Mouse (Mus musculus): ENCODE measurements at regions not wholly inside any gene's neighbourhood (a gene's known extent, or its start where the extent isn't known, plus 50 kb on each side); places are given as distances from the start of the nearest gene placed in this dataset.

DNA sequence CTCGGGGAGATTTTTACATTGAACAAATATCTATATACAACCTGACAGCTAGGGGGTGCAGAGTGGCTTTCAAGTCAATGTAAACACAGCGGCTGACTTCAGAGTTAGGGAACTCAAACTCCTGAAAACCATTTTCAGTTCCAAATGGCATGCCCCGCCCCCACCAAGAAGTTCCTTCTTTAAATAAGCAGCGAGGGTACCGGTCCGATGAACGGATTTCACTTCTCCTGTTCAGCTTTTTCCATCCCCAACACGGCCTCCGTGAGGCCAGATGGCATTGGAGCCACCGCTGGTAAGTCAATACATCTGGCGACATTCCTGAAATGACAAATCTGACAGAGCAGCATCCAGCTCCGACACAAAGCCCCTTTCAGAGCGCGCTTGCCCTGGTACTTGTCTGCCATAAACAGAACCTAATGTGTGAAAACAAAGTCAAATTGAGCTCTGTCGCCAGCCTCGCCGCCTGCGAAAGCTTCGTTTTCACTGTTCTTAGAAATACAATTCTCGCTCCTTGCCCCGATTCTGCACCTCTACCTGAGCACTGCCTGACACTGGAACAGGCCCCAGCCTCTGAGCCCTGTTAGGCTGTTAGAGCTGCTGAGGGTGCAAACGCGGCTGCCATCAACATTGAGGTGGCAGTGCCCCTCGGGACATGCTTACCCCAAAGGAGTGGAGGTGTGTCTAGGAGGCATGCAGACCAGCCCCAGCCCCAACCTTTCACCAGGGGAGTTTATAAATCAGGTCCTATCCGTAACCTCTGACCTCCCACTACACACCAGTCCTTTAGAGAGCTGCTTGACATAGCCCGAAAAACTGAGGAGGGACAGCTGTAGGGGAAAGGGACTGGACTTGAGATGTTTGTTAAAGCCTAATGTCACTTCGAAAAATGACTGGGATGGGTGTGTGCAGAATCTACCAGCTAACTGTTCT is 446.0 kb downstream of the Ate1 start:
- DNase-seq (ENCODE audit: low spot score in 2 of 2), result no peak

DNA sequence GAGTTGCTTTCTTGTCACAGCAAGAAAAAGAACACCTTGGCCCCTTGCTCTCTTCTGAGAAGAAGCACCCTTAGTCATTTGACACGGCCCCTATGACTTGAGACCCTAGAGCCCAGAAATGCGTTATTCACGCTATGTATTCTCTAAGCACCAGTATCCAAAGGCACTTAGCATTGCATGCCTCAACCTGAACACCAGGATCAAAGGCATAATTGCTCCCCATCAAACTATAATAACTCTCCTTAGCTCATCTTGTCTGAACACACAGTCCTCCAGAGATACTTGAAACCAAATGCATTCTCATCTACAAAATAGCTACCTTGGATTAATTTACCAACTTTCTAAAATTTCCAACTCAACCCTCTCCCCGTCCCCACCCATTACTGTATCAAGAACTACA is 437.5 kb downstream of the Ate1 start:
- no peak for DNase-seq (ENCODE audit: low spot score in 2 of 2)

DNA sequence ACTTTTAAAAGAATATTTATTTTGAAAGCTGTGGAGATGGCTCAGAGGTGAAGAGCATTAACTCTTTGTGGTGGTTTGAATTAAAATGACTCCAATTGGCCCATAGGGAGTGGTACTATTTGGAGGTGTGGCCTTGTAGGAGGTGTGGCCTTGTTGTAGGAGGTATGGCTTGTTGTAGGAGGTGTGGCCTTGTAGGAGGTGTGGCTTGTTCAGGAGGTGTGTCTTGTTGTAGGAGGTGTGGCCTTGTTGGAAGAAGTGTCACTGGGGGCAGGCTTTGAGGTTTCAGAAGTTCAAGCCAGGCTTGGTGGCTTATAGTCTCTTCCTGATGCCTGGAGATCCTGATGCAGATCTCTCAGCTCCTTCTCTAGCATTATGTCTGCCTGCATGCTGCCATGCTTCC is 434.5 kb downstream of the Ate1 start:
- DNase-seq (ENCODE audit: low spot score in 2 of 2), result no peak

DNA sequence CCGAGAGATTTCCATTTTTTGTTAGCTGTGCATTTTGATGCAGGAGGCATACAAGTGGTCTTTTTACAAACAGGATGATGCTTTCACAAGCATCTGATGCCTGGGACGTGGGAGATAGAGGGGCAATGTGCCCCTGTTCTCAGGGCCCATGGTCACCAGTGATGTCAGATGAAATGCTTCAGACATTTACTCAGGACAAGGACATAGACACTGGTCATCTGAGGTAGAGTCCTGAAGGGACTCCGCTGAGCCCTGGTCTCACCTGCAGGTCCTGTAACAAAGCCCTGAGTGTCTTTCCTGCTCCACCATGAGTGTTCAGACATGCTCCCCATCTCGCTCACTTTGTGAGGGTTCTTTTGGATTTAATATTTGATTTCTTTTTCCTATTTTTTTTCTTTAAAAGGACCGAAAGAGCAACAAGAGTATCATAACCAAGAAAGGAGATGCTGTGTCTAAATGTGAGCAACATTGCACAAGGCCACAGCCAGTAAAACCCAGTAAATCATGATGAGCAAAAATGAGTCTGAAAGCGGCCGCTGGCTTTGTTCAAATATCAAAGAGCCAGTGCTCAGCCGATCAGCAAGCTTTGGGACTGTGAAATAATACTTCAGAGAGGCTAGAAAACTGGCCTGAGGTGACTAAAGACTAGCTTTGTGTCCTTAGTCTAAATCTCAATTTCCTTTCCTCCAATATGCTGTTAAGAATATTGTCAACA is 430.1 kb downstream of the Ate1 start:
- no peak for DNase-seq (ENCODE audit: low spot score in 2 of 2)

DNA sequence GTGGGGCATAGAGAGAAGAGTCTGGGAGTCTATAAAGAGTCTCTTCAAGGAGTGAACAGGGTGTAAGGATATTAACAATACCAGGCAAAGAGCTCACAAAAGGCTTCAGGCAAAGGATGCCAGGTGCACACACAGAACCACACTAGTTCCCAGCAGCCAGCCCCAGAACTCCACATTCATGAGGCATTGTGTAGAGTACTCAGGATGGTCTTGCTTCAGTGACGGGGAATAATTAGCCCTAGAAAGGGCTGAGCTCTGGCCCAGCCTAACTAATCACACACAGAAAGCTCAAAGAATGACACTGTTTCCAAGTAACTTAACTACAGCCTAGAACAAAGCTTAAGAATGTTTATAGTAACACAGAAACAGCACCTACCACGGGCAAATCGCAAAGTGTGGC is 428.2 kb downstream of the Ate1 start:
- no peak for DNase-seq (ENCODE audit: low spot score in 2 of 2)

DNA sequence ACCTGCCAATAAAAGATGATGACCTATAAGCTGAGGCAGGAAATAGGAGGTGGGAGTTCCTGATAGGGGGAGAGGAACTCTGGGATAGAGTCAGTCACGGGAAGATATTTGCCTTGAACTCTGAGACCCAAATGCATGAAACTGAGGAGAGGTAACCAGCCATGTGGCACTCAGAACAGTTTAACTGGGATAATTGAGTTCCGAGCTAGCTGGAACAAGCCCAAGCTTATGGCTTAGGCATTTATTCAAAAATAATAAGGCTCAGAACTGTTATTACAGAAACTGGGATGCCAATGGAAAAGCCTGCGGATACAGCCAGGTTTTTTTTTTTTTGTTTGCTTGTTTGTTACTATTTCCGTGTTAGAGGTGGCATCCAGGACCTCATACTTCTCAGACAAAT is 425.0 kb downstream of the Ate1 start:
- DNase-seq (ENCODE audit: low spot score in 2 of 2), result no peak

DNA sequence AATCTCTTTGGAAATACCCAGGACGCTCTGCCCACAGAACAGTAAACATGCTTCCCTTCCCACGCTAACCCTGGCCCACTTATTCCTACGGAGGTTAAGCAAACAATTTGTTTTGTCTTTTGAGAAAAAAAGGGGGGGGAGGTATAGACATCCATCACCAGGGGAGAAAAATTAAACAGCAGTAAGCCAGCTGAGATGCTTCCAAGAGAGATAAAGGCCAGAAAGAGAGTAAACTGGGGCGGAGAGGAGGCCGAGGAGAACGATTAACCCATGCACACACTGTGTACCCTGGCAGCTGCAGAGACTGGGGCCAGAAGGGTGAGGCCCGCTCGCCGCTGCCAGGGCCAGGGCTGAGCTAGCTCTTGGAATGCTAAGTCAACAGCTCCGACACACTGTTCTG is 421.6 kb downstream of the Ate1 start:
- peak in 1 of 2 experiments; percentile 32 for DNase-seq (ENCODE audit: low spot score in 2 of 2)

- DNase-seq (ENCODE audit: low spot score in 2 of 2), result no peak
Observed at GRCm38 (mm10) chr7:130102671-130103070, 417.5 kb downstream of the Ate1 start.

DNA sequence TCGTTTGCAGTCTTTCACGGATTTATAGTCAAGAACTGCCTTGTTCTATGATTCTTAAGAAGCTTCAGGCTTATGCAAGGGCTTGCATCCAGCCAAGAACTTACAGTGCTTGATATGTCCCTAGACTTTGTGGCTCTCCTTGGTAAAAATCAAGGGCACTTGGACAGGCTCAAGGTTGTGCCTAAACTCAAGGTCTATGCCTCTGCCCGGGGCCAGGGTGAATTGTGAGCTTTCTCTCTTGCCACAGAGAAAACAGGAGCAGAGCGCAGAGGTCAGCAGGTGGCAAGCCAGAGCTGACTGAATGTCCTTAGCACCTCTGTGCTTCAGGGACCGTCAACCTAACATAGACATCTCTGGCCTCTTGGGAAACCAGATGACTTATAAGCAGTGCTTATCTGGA is 413.2 kb downstream of the Ate1 start:
- DNase-seq (ENCODE audit: low spot score in 2 of 2), result no peak

GRCm38 (mm10) chr7:130108362-130108761 is 411.8 kb downstream of the Ate1 start:
- no peak for DNase-seq (ENCODE audit: low spot score in 2 of 2)

All from urinary bladder, postnatal 4 days (tissue).